Mouse (Mus musculus) limb, embryonic 13.5 days (tissue): ENCODE measurements around the gene Prtn3. TPM values are rescaled to one million over a fixed set of nuclear protein-coding genes. Genes with fewer than 3 reads are reported as not detected.

Experiments
- ATAC-seq: fragments of 200-750 bp; cut with Nextera tagmentation; 2 replicates; pipeline ENCODE4 v1.8.0; 2017; ENCODE audit warnings: low read depth, moderate number of reproducible peaks, moderate TSS enrichment; ENCODE audit not compliant: low FRiP score
- H3K27ac ChIP-seq: fragments of 300-500 bp; sonication (generic); 2 replicates; pipeline ENCODE4 v1.5.1; 2015; ENCODE audit warnings: inconsistent platforms, mild to moderate bottlenecking, moderate library complexity
- H3K27me3 ChIP-seq: fragments of 300-500 bp; sonication (generic); 2 replicates; pipeline ENCODE4 v1.6.1; 2015; ENCODE audit warnings: mild to moderate bottlenecking, inconsistent platforms
- H3K36me3 ChIP-seq: fragments of 300-500 bp; sonication (generic); 2 replicates; pipeline ENCODE4 v1.6.1; 2015; ENCODE audit warnings: inconsistent platforms, mild to moderate bottlenecking, moderate library complexity
- H3K4me1 ChIP-seq: fragments of 300-500 bp; sonication (generic); 2 replicates; pipeline ENCODE4 v1.6.1; 2015; ENCODE audit warnings: inconsistent platforms
- H3K4me2 ChIP-seq: fragments of 300-500 bp; sonication (generic); replicated peaks from 2 replicates; pipeline ENCODE4 v1.6.1; 2015; ENCODE audit warnings: inconsistent platforms, mild to moderate bottlenecking, moderate library complexity
- H3K4me3 ChIP-seq: fragments of 300-500 bp; sonication (generic); 2 replicates; pipeline ENCODE4 v1.5.1; 2015; ENCODE audit warnings: moderate library complexity, mild to moderate bottlenecking, inconsistent platforms
- H3K9ac ChIP-seq: fragments of 300-500 bp; sonication (generic); 2 replicates; pipeline ENCODE4 v1.6.1; 2015; ENCODE audit warnings: mild to moderate bottlenecking, inconsistent platforms
- H3K9me3 ChIP-seq: fragments of 300-500 bp; sonication (generic); 2 replicates; pipeline ENCODE4 v1.6.1; 2016; ENCODE audit warnings: inconsistent platforms
- WGBS: fragments of 180-500 bp; shearing (Covaris S2); methylation state at CpG from one replicate; pipeline ENCODE4 v1.1.7; 2015; 5-methylcytosine and 5-hydroxymethylcytosine counted together
- polyA plus RNA-seq: library from polyadenylated mRNA; unstranded; fragments of >200 nt; fragmentation: Nextera tagmentation; extraction: Ambion mirVana; gene quantifications from 2 replicates; pipeline ENCODE4 v1.2.1, GENCODE M21; 2015

The Prtn3 gene
- polyA plus RNA-seq, 1 experiment from 2014 or later, result 11.1 TPM

- H3K27ac ChIP-seq, result peak within 1 kb of the TSS; percentile 97
- H3K9me3 ChIP-seq, result peaks cover 4% of the 10 kb centered on the region; the same call in 1 of the 2 replicates
- peaks cover 44% of the 10 kb centered on the region for H3K4me1 ChIP-seq
- peak within 1 kb of the TSS; percentile 92 for H3K4me2 ChIP-seq
- ATAC-seq, result peak; percentile 74
- H3K4me3 ChIP-seq, result peak within 1 kb of the TSS; percentile 97
- peaks cover 14% of the 10 kb centered on the region for H3K36me3 ChIP-seq
- WGBS, result under 1% methylated on average over 63 of the region's 63 CpGs
- H3K27me3 ChIP-seq, result peaks cover 26% of the 10 kb centered on the region
- H3K9ac ChIP-seq, result peak within 1 kb of the TSS; percentile 95
These were observed 52.4 kb downstream of the Prtn3 start, which contains the start of gene Arid3a for GRCm38 (mm10) chr10:79926491-79927323. Gene Arid3a (plus strand): TSS chr10:79927043.

GRCm38 (mm10) chr10:79927324-79928029 is 53.2 kb downstream of the Prtn3 start:
- Histone ChIP-seq H3K27me3 (peaks cover 18% of the 10 kb centered on the region), H3K9me3 (peaks cover 2% of the 10 kb centered on the region; the same call in 1 of the 2 replicates), H3K36me3 (peaks cover 22% of the 10 kb centered on the region), H3K9ac (peak overlapping the region; percentile 95), H3K4me3 (peak overlapping the region; percentile 97), H3K4me1 (peaks cover 49% of the 10 kb centered on the region), H3K27ac (peak overlapping the region; percentile 97), H3K4me2 (peak overlapping the region; percentile 92)
- ATAC-seq, result peak; percentile 26
- WGBS, result under 1% methylated on average over 54 of the region's 54 CpGs

- under 1% methylated on average over 29 of the region's 29 CpGs for WGBS
- H3K4me1 ChIP-seq, result peaks cover 56% of the 10 kb centered on the region
- peak overlapping the region; percentile 95 for H3K9ac ChIP-seq
- peak overlapping the region; percentile 97 for H3K4me3 ChIP-seq
- peaks cover 27% of the 10 kb centered on the region for H3K36me3 ChIP-seq
- peak overlapping the region; percentile 92 for H3K4me2 ChIP-seq
- peaks cover 11% of the 10 kb centered on the region for H3K27me3 ChIP-seq
- H3K27ac ChIP-seq, result peak overlapping the region; percentile 97
- ATAC-seq, result no peak
- no peaks in the 10 kb centered on the region for H3K9me3 ChIP-seq
These were observed 53.9 kb downstream of the Prtn3 start for GRCm38 (mm10) chr10:79928030-79928694.

- Histone ChIP-seq H3K4me1 (peaks cover 66% of the 10 kb centered on the region), H3K9me3 (no peaks in the 10 kb centered on the region), H3K27me3 (peaks cover 2% of the 10 kb centered on the region), H3K9ac (peak overlapping the region; percentile 62), H3K4me2 (peak overlapping the region; percentile 92), H3K27ac (peak overlapping the region; percentile 44; the same call in 1 of the 2 replicates), H3K36me3 (peaks cover 37% of the 10 kb centered on the region), H3K4me3 (peak overlapping the region; percentile 97)
- WGBS, result 13% methylated on average over 9 of the region's 9 CpGs
- ATAC-seq, result no peak
These were observed 54.8 kb downstream of the Prtn3 start for GRCm38 (mm10) chr10:79928907-79929701.

GRCm38 (mm10) chr10:79929967-79930825 is 55.9 kb downstream of the Prtn3 start:
- H3K27me3 ChIP-seq, result no peaks in the 10 kb centered on the region
- no peak for ATAC-seq
- peaks cover 77% of the 10 kb centered on the region for H3K4me1 ChIP-seq
- no peaks in the 10 kb centered on the region for H3K9me3 ChIP-seq
- H3K36me3 ChIP-seq, result peaks cover 48% of the 10 kb centered on the region
- 83% methylated on average over 18 of the region's 18 CpGs for WGBS
- peak overlapping the region; percentile 92 for H3K4me2 ChIP-seq
- H3K9ac ChIP-seq, result no peak overlapping the region
- H3K4me3 ChIP-seq, result 0 out of 2 replicates have a peak overlapping the region, but pooled peaks have one; percentile 97
- H3K27ac ChIP-seq, result peak overlapping the region; percentile 22; the same call in 1 of the 2 replicates

- Histone ChIP-seq H3K27me3 (no peaks in the 10 kb centered on the region), H3K9ac (no peak overlapping the region), H3K4me1 (peaks cover 72% of the 10 kb centered on the region), H3K36me3 (peaks cover 54% of the 10 kb centered on the region), H3K9me3 (no peaks in the 10 kb centered on the region), H3K4me3 (no peak overlapping the region), H3K4me2 (no peak overlapping the region), H3K27ac (no peak overlapping the region)
- 88% methylated on average over 16 of the region's 16 CpGs for WGBS
- no peak for ATAC-seq
These were observed 56.5 kb downstream of the Prtn3 start for GRCm38 (mm10) chr10:79930826-79931186.

GRCm38 (mm10) chr10:79931797-79932196 is 57.5 kb downstream of the Prtn3 start:
- no peaks in the 10 kb centered on the region for H3K9me3 ChIP-seq
- peaks cover 56% of the 10 kb centered on the region for H3K36me3 ChIP-seq
- ATAC-seq, result no peak
- peak overlapping the region; percentile 35; the same call in 1 of the 2 replicates for H3K27ac ChIP-seq
- peaks cover 73% of the 10 kb centered on the region for H3K4me1 ChIP-seq
- no peak overlapping the region for H3K4me3 ChIP-seq
- WGBS, result 70% methylated on average over 9 of the region's 9 CpGs
- H3K4me2 ChIP-seq, result no peak overlapping the region
- no peaks in the 10 kb centered on the region for H3K27me3 ChIP-seq
- H3K9ac ChIP-seq, result peak overlapping the region; percentile 35; the same call in 1 of the 2 replicates

- WGBS, result 8% methylated on average over 8 of the region's 8 CpGs
- peak; percentile 17; the same call in 1 of the 2 replicates for ATAC-seq
- peaks cover 63% of the 10 kb centered on the region for H3K36me3 ChIP-seq
- 0 out of 2 replicates have a peak overlapping the region, but pooled peaks have one; percentile 6 for H3K4me3 ChIP-seq
- H3K9ac ChIP-seq, result peak overlapping the region; percentile 63
- peak overlapping the region; percentile 67; the same call in 1 of the 2 replicates for H3K27ac ChIP-seq
- H3K27me3 ChIP-seq, result no peaks in the 10 kb centered on the region
- no peaks in the 10 kb centered on the region for H3K9me3 ChIP-seq
- H3K4me1 ChIP-seq, result peaks cover 79% of the 10 kb centered on the region
- H3K4me2 ChIP-seq, result peak overlapping the region; percentile 27
These were observed 58.5 kb downstream of the Prtn3 start for GRCm38 (mm10) chr10:79932736-79933135.
